Mouse (Mus musculus) lung, postnatal 4 days (tissue): ENCODE data around the gene Mark1.
A peak's percentile ranks its signal among the peaks of the same experiment; 100 is the strongest.

ENCODE experiments used
- DNase-seq, 2 experiments: peaks; one replicate each; pipeline ENCODE4 v3.0.0; 2021

Mark1 gene

GRCm38 (mm10) chr1:184999071-184999750 lies at the start of gene Mark1:
Gene Mark1, minus strand, starts transcription at chr1:184999570.
- DNase-seq: peak; percentile 23 to 34

- DNase-seq: peak; percentile 58 to 82
Observed at GRCm38 (mm10) chr1:185047516-185048247, 48.3 kb upstream of the Mark1 start.

GRCm38 (mm10) chr1:185046513-185046912 lies 47.1 kb upstream of the Mark1 start:
- DNase-seq: no peak

- DNase-seq: no peak
Observed at GRCm38 (mm10) chr1:185038183-185038686, 38.9 kb upstream of the Mark1 start.

GRCm38 (mm10) chr1:185030565-185030964 lies 31.2 kb upstream of the Mark1 start:
- DNase-seq: no peak

GRCm38 (mm10) chr1:185020429-185021168 lies 21.2 kb upstream of the Mark1 start:
- DNase-seq: no peak

GRCm38 (mm10) chr1:185012566-185012965 lies 13.2 kb upstream of the Mark1 start:
- no peak for DNase-seq

GRCm38 (mm10) chr1:185007066-185007465 lies 7.7 kb upstream of the Mark1 start:
- DNase-seq: no peak

- peak; percentile 49 to 68 for DNase-seq
Observed at GRCm38 (mm10) chr1:184999780-185000599, 620 bp upstream of the Mark1 start.

- DNase-seq: no peak
Observed at GRCm38 (mm10) chr1:184998631-184999030, 739 bp downstream of the Mark1 start.

- DNase-seq: no peak
Observed at GRCm38 (mm10) chr1:184998161-184998560, 1.2 kb downstream of the Mark1 start.

GRCm38 (mm10) chr1:184997466-184997865 lies 1.9 kb downstream of the Mark1 start:
- DNase-seq: no peak

- no peak for DNase-seq
Observed at GRCm38 (mm10) chr1:184995335-184995734, 4.0 kb downstream of the Mark1 start.

GRCm38 (mm10) chr1:184991191-184991590 lies 8.2 kb downstream of the Mark1 start:
- DNase-seq: no peak

- no peak for DNase-seq
Observed at GRCm38 (mm10) chr1:184986748-184987147, 12.6 kb downstream of the Mark1 start.

- DNase-seq: no peak
Observed at GRCm38 (mm10) chr1:184984723-184985122, 14.6 kb downstream of the Mark1 start.

GRCm38 (mm10) chr1:184983751-184984150 lies 15.6 kb downstream of the Mark1 start:
- no peak for DNase-seq

- DNase-seq: no peak
Observed at GRCm38 (mm10) chr1:184972214-184972776, 27.1 kb downstream of the Mark1 start.

- no peak for DNase-seq
Observed at GRCm38 (mm10) chr1:184969374-184969773, 30.0 kb downstream of the Mark1 start.

- peak; percentile 58 to 71 for DNase-seq
Observed at GRCm38 (mm10) chr1:184965682-184966360, 33.5 kb downstream of the Mark1 start.

- DNase-seq: no peak
Observed at GRCm38 (mm10) chr1:184963121-184963693, 36.2 kb downstream of the Mark1 start.
